Mouse (Mus musculus) fat pad, adult 2 months (tissue): ENCODE measurements around the gene Dnaaf1.

Experiments
- DNase-seq: peaks from one replicate; pipeline ENCODE4 v3.0.0-alpha.2; 2011; ENCODE audit warnings: low read depth, low spot score; ENCODE audit errors: extremely low read depth

Dnaaf1 gene

GRCm38 (mm10) chr8:119646197-119646596 is 71.2 kb downstream of the Dnaaf1 start:
- no peak for DNase-seq

- DNase-seq: no peak
Measured at GRCm38 (mm10) chr8:119646846-119647245, 71.8 kb downstream of the Dnaaf1 start.
